Mouse (Mus musculus) layer of hippocampus, postnatal 25 days (tissue): ENCODE results near the gene Lgmn. TPM values are rescaled to one million over a fixed set of nuclear protein-coding genes. Genes with fewer than 3 reads are reported as not detected.

Source experiments
- DNase-seq, 2 experiments: peaks; one replicate each; pipeline ENCODE4 v3.0.0; 2022; ENCODE audit warnings: mixed read lengths in 2 of 2, low spot score in 1 of 2; ENCODE audit errors: extremely low spot score in 1 of 2
- total RNA-seq, 2 experiments: library from RNA; stranded (reverse); gene quantifications; 2 replicates each; pipeline ENCODE4 v1.2.3; 2021

The Lgmn gene
- 100 to 1,000 TPM in 1 of 2 experiments, 10 to 100 TPM in 1; 98.6 to 102 TPM for total RNA-seq

- peak; percentile 90 to 99 for DNase-seq
Observed at GRCm38 (mm10) chr12:102439632-102440023, at the start of gene Lgmn. Gene Lgmn, minus strand, starts transcription at chr12:102439813.

- no peak for DNase-seq
Observed at GRCm38 (mm10) chr12:102484946-102485345, 45.3 kb upstream of the Lgmn start.

GRCm38 (mm10) chr12:102480481-102480880, 40.9 kb upstream of the Lgmn start:
- no peak for DNase-seq

- no peak for DNase-seq
Observed at GRCm38 (mm10) chr12:102474411-102474810, 34.8 kb upstream of the Lgmn start.

GRCm38 (mm10) chr12:102468894-102469764, 29.5 kb upstream of the Lgmn start, which contains the start of gene Golga5:
Gene Golga5, plus strand, starts transcription at chr12:102469135.
- DNase-seq: peak; percentile 88 to 93

- DNase-seq: no peak
Observed at GRCm38 (mm10) chr12:102468136-102468535, 28.5 kb upstream of the Lgmn start.

- no peak for DNase-seq
Observed at GRCm38 (mm10) chr12:102464650-102465049, 25.0 kb upstream of the Lgmn start.

GRCm38 (mm10) chr12:102461177-102461576, 21.6 kb upstream of the Lgmn start:
- no peak for DNase-seq

GRCm38 (mm10) chr12:102460014-102460413, 20.4 kb upstream of the Lgmn start:
- DNase-seq: no peak

- DNase-seq: no peak
Observed at GRCm38 (mm10) chr12:102456467-102457193, 17.0 kb upstream of the Lgmn start.

GRCm38 (mm10) chr12:102453581-102453980, 14.0 kb upstream of the Lgmn start:
- no peak for DNase-seq

- no peak for DNase-seq
Observed at GRCm38 (mm10) chr12:102451126-102451851, 11.7 kb upstream of the Lgmn start.

- no peak for DNase-seq
Observed at GRCm38 (mm10) chr12:102450437-102450836, 10.8 kb upstream of the Lgmn start.

- no peak for DNase-seq
Observed at GRCm38 (mm10) chr12:102445436-102445835, 5.8 kb upstream of the Lgmn start.

GRCm38 (mm10) chr12:102443676-102444075, 4.1 kb upstream of the Lgmn start:
- DNase-seq: no peak

- DNase-seq: no peak
Observed at GRCm38 (mm10) chr12:102442639-102443038, 3.0 kb upstream of the Lgmn start.

GRCm38 (mm10) chr12:102441141-102441540, 1.5 kb upstream of the Lgmn start:
- no peak for DNase-seq

- DNase-seq: no peak
Observed at GRCm38 (mm10) chr12:102440551-102440950, 938 bp upstream of the Lgmn start.

- no peak for DNase-seq
Observed at GRCm38 (mm10) chr12:102438983-102439631, 506 bp downstream of the Lgmn start.

- DNase-seq: no peak
Observed at GRCm38 (mm10) chr12:102437952-102438351, 1.7 kb downstream of the Lgmn start.
